Mouse (Mus musculus) ES-E14 (cell line): ENCODE results near the gene Tmem88b. TPM values are rescaled to one million over a fixed set of nuclear protein-coding genes. Genes with fewer than 3 reads are reported as not detected.

ENCODE experiments used
- DNase-seq: peaks from one replicate; pipeline ENCODE4 v3.0.0-alpha.2; 2013; ENCODE audit warnings: low read depth, low spot score
- H3K27ac ChIP-seq: 2 replicates; pipeline ENCODE4 v1.5.1; 2012; ENCODE audit warnings: low read depth, mild to moderate bottlenecking, low read length, moderate library complexity, mixed read lengths; ENCODE audit not compliant: poor library complexity, insufficient read depth, severe bottlenecking
- H3K36me3 ChIP-seq: 2 replicates; pipeline ENCODE4 v1.6.1; 2012; ENCODE audit warnings: mild to moderate bottlenecking, low read length, moderate library complexity, mixed read lengths; ENCODE audit not compliant: control insufficient read depth, poor library complexity, insufficient read depth, severe bottlenecking
- H3K4me1 ChIP-seq, 2 experiments: fragments of 150-350 bp in 1 of 2; sonication (generic) in 1 of 2; 2 replicates each; pipeline ENCODE4 v1.6.1; 2012; ENCODE audit warnings: low read length in 2 of 2, mild to moderate bottlenecking in 1 of 2, mixed read lengths in 1 of 2; ENCODE audit not compliant: control insufficient read depth in 2 of 2, insufficient read depth in 2 of 2, poor library complexity in 1 of 2
- H3K4me3 ChIP-seq, 2 experiments: fragments of 150-350 bp in 1 of 2; sonication (generic) in 1 of 2; 2 replicates each; pipeline ENCODE4 v1.5.1; 2012; ENCODE audit warnings: low read length in 2 of 2, low read depth in 1 of 2, mild to moderate bottlenecking in 1 of 2, mixed read lengths in 1 of 2; ENCODE audit not compliant: insufficient read depth in 1 of 2, poor library complexity in 1 of 2, severe bottlenecking in 1 of 2
- H3K9ac ChIP-seq: 2 replicates; pipeline ENCODE4 v1.6.1; 2012; ENCODE audit warnings: low read depth, mild to moderate bottlenecking, low read length, mixed read lengths; ENCODE audit not compliant: poor library complexity, insufficient read depth, severe bottlenecking
- H3K9me3 ChIP-seq: fragments of 150-350 bp; sonication (generic); 2 replicates; pipeline ENCODE4 v1.6.1; 2012; ENCODE audit warnings: low read depth, mild to moderate bottlenecking, low read length; ENCODE audit not compliant: control insufficient read depth, insufficient read depth
- CHD2 ChIP-seq: IDR thresholded peaks from 2 replicates; pipeline ENCODE4 v1.6.1; 2014; ENCODE audit warnings: mild to moderate bottlenecking, low read depth, low read length, inconsistent platforms
- HCFC1 ChIP-seq: IDR thresholded peaks from 2 replicates; pipeline ENCODE4 v1.6.1; 2012; ENCODE audit warnings: low read length, inconsistent platforms, borderline replicate concordance; ENCODE audit not compliant: insufficient read depth
- MAFK ChIP-seq: IDR thresholded peaks from 2 replicates; pipeline ENCODE4 v1.6.1; 2014; ENCODE audit warnings: mild to moderate bottlenecking, low read depth, low read length, inconsistent platforms; ENCODE audit not compliant: insufficient read depth
- ZC3H11A ChIP-seq: IDR thresholded peaks from 2 replicates; pipeline ENCODE4 v1.6.1; 2012; ENCODE audit warnings: low read depth, mild to moderate bottlenecking, inconsistent platforms, low read length, borderline replicate concordance
- ZNF384 ChIP-seq: IDR thresholded peaks from 2 replicates; pipeline ENCODE4 v1.6.1; 2012; ENCODE audit warnings: low read depth, low read length, inconsistent platforms
- in situ Hi-C, 2 experiments: fragments of 600-800 bp; cut with MboI; formaldehyde crosslinking; loops; one replicate each; pipeline ENCODE4 v1.15.1; 2025; ENCODE audit warnings: low sequenced_read_pairs in 2 of 2, inconsistent platforms in 1 of 2; ENCODE audit not compliant: unreplicated experiment in 2 of 2
- total RNA-seq: library from RNA; depleted of rRNA; stranded (reverse); fragments of 300-350 nt; gene quantifications from 2 replicates; pipeline ENCODE4 v1.2.3, GENCODE M21; 2012

Tmem88b gene
- total RNA-seq, 1 experiment, result 0.09 TPM

GRCm38 (mm10) chr4:155774971-155775740 is 10.5 kb downstream of the Tmem88b start:
- H3K9ac ChIP-seq, result no peak overlapping the region
- H3K36me3 ChIP-seq, result no peaks in the 10 kb centered on the region
- H3K27ac ChIP-seq, result no peak overlapping the region
- H3K9me3 ChIP-seq, result no peaks in the 10 kb centered on the region
- peaks cover 9 to 20% of the 10 kb centered on the region in 2 experiments; a peak in 3 of 4 replicates for H3K4me1 ChIP-seq
- TF ChIP-seq MAFK (no peak), CHD2 (no peak), ZC3H11A (no peak), ZNF384 (no peak), HCFC1 (no peak)
- DNase-seq, result no peak
- in situ Hi-C loops, result no loop called here
- H3K4me3 ChIP-seq, result no peak overlapping the region

GRCm38 (mm10) chr4:155774280-155774754 is 11.4 kb downstream of the Tmem88b start, which contains the start of gene Vwa1:
Gene Vwa1 (minus strand): TSS chr4:155774698.
- peak; percentile 78 for DNase-seq
- Histone ChIP-seq H3K4me1 (peaks cover 9 to 22% of the 10 kb centered on the region in 2 experiments; a peak in 3 of 4 replicates), H3K9me3 (no peaks in the 10 kb centered on the region), H3K4me3 (peak within 1 kb of the TSS; percentile 49 to 57), H3K9ac (0 out of 2 replicates have a peak within 1 kb of the TSS, but pooled peaks have one; percentile 9), H3K27ac (no peak within 1 kb of the TSS), H3K36me3 (no peaks in the 10 kb centered on the region)
- in situ Hi-C loops, result no loop called here
- TF ChIP-seq MAFK (no peak), ZC3H11A (no peak), HCFC1 (no peak), CHD2 (no peak), ZNF384 (no peak)

- no peak for DNase-seq
- H3K9ac ChIP-seq, result no peak overlapping the region
Observed at GRCm38 (mm10) chr4:155773335-155774078, 12.2 kb downstream of the Tmem88b start.

GRCm38 (mm10) chr4:155772786-155773185 is 12.9 kb downstream of the Tmem88b start:
- no peak overlapping the region for H3K27ac ChIP-seq
- no peak for TF ChIP-seq HCFC1
- no peak for TF ChIP-seq ZNF384
- TF ChIP-seq CHD2, result no peak
- TF ChIP-seq ZC3H11A, result no peak
- no peak for TF ChIP-seq MAFK
- no peaks in the 10 kb centered on the region for H3K9me3 ChIP-seq
- H3K4me3 ChIP-seq, result no peak overlapping the region
- H3K4me1 ChIP-seq, result peaks cover 9 to 22% of the 10 kb centered on the region in 2 experiments; a peak in 3 of 4 replicates
- H3K36me3 ChIP-seq, result no peaks in the 10 kb centered on the region
- in situ Hi-C loops, result no loop called here
- no peak for DNase-seq
- no peak overlapping the region for H3K9ac ChIP-seq

More at GRCm38 (mm10) chr4:155773335-155774078, 12.2 kb downstream of the Tmem88b start:
- Histone ChIP-seq H3K4me1 (peaks cover 9 to 22% of the 10 kb centered on the region in 2 experiments; a peak in 3 of 4 replicates), H3K4me3 (peak overlapping the region; percentile 49 to 57; a peak in 2 of 4 replicates), H3K36me3 (no peaks in the 10 kb centered on the region), H3K9me3 (no peaks in the 10 kb centered on the region), H3K27ac (no peak overlapping the region)
- TF ChIP-seq CHD2, result no peak
- TF ChIP-seq HCFC1, result no peak
- TF ChIP-seq ZNF384, result no peak
- TF ChIP-seq ZC3H11A, result no peak
- no peak for TF ChIP-seq MAFK
- in situ Hi-C loops, result no loop called here
